Mouse (Mus musculus): ENCODE results near the gene Rab10. TPM values are rescaled to one million over a fixed set of nuclear protein-coding genes. Genes with fewer than 3 reads are reported as not detected.
"Not testable (repeated sequence)": the region's sequence is repeated elsewhere in the genome, so short reads cannot be mapped to it uniquely, and the experiment has no call there.

Rab10 gene
- polyA plus RNA-seq, 1 experiment from 2014 or later = 47.9 TPM

- Histone ChIP-seq H3K9me3 (replicated peaks) (no peaks in the 10 kb centered on the region), H3K27me3 (no peaks in the 10 kb centered on the region), H3K27ac (no peak overlapping the region), H3K4me1 (replicated peaks) (peaks cover 12% of the 10 kb centered on the region; the same call in 1 of the 2 replicates), H3K4me2 (no peak overlapping the region), H3K36me3 (no peaks in the 10 kb centered on the region), H3K9ac (no peak overlapping the region), H3K4me3 (replicated peaks) (no peak overlapping the region)
- WGBS (ENCODE audit: insufficient replicate concordance) = 39% methylated on average over 2 of the region's 2 CpGs
- ATAC-seq (ENCODE audit: low read depth) (no peak), DNase-seq (no peak)
These were observed 15.5 kb upstream of the Rab10 start for GRCm38 (mm10) chr12:3325232-3325631.

DNA sequence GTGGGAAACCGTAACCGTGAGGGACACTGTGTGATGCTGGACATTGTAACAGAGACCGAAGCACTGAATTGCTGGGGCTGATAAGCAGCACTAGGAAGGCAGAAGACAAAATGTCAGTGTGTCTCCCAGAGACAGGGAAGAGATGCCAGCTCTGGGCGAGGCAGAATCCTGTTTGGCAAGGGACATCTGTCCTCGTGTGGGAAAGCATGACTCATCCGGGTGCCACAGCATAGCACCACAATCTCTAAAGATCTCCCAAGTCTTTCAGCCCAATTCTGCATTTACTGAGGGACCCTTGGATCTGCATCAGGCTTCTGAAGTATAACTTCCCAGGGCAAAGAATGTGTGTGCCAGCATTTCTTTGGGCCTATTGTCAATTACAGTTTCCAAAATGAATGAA lies 13.5 kb upstream of the Rab10 start:
- H3K4me1 ChIP-seq (replicated peaks) = peaks cover 12% of the 10 kb centered on the region; the same call in 1 of the 2 replicates
- 64% methylated on average over 6 of the region's 6 CpGs for WGBS (ENCODE audit: insufficient replicate concordance)
- H3K27ac ChIP-seq = no peak overlapping the region
- H3K9me3 ChIP-seq (replicated peaks) = no peaks in the 10 kb centered on the region
- no peak overlapping the region for H3K4me2 ChIP-seq
- H3K27me3 ChIP-seq = no peaks in the 10 kb centered on the region
- H3K36me3 ChIP-seq = no peaks in the 10 kb centered on the region
- ATAC-seq (ENCODE audit: low read depth) = no peak
- DNase-seq = no peak
- no peak overlapping the region for H3K9ac ChIP-seq
- no peak overlapping the region for H3K4me3 ChIP-seq (replicated peaks)

GRCm38 (mm10) chr12:3319377-3319776 lies 9.6 kb upstream of the Rab10 start:
- no peak overlapping the region for H3K9ac ChIP-seq
- no peaks in the 10 kb centered on the region for H3K9me3 ChIP-seq (replicated peaks)
- no peak overlapping the region for H3K4me2 ChIP-seq
- H3K4me1 ChIP-seq (replicated peaks) = no peaks in the 10 kb centered on the region; the same call in 1 of the 2 replicates
- no peak overlapping the region for H3K27ac ChIP-seq
- H3K4me3 ChIP-seq (replicated peaks) = no peak overlapping the region
- no peak for DNase-seq
- no peaks in the 10 kb centered on the region for H3K36me3 ChIP-seq
- 48% methylated on average over 4 of the region's 4 CpGs for WGBS (ENCODE audit: insufficient replicate concordance)
- peak; percentile 54; the same call in 1 of the 2 replicates for ATAC-seq (ENCODE audit: low read depth)
- no peaks in the 10 kb centered on the region for H3K27me3 ChIP-seq

GRCm38 (mm10) chr12:3316937-3317336 lies 7.2 kb upstream of the Rab10 start:
- H3K4me1 ChIP-seq (replicated peaks) = no peaks in the 10 kb centered on the region; the same call in 1 of the 2 replicates
- H3K9ac ChIP-seq = no peak overlapping the region
- no peaks in the 10 kb centered on the region for H3K9me3 ChIP-seq (replicated peaks)
- no peak overlapping the region for H3K4me2 ChIP-seq
- H3K27me3 ChIP-seq = no peaks in the 10 kb centered on the region
- H3K27ac ChIP-seq = no peak overlapping the region
- DNase-seq = no peak
- ATAC-seq (ENCODE audit: low read depth) = no peak
- H3K4me3 ChIP-seq (replicated peaks) = no peak overlapping the region
- no peaks in the 10 kb centered on the region for H3K36me3 ChIP-seq
- 68% methylated on average over 3 of the region's 3 CpGs for WGBS (ENCODE audit: insufficient replicate concordance)

- Histone ChIP-seq H3K4me3 (replicated peaks) (no peak overlapping the region), H3K9ac (no peak overlapping the region), H3K36me3 (no peaks in the 10 kb centered on the region), H3K27ac (no peak overlapping the region), H3K4me1 (replicated peaks) (peaks cover 3% of the 10 kb centered on the region), H3K9me3 (replicated peaks) (no peaks in the 10 kb centered on the region), H3K27me3 (no peaks in the 10 kb centered on the region), H3K4me2 (no peak overlapping the region)
- DNase-seq = no peak
- no peak for ATAC-seq (ENCODE audit: low read depth)
- 50% methylated on average over 2 of the region's 2 CpGs for WGBS (ENCODE audit: insufficient replicate concordance)
These were observed 6.3 kb upstream of the Rab10 start for GRCm38 (mm10) chr12:3316083-3316482.

GRCm38 (mm10) chr12:3312886-3313285 lies 3.1 kb upstream of the Rab10 start:
- DNase-seq (no peak), ATAC-seq (ENCODE audit: low read depth) (no peak)
- H3K4me3 ChIP-seq (replicated peaks) = no peak overlapping the region
- WGBS (ENCODE audit: insufficient replicate concordance) = 65% methylated on average over 3 of the region's 3 CpGs
- H3K9ac ChIP-seq = no peak overlapping the region; the same call in 1 of the 2 replicates
- no peaks in the 10 kb centered on the region for H3K36me3 ChIP-seq
- no peak overlapping the region for H3K4me2 ChIP-seq
- H3K9me3 ChIP-seq (replicated peaks) = no peaks in the 10 kb centered on the region
- no peaks in the 10 kb centered on the region for H3K27me3 ChIP-seq
- no peak overlapping the region for H3K27ac ChIP-seq
- peaks cover 12% of the 10 kb centered on the region for H3K4me1 ChIP-seq (replicated peaks)

- peak overlapping the region; percentile 77 for H3K9ac ChIP-seq
- no peaks in the 10 kb centered on the region for H3K27me3 ChIP-seq
- no peaks in the 10 kb centered on the region for H3K36me3 ChIP-seq
- DNase-seq = no peak
- H3K4me3 ChIP-seq (replicated peaks) = peak overlapping the region; percentile 93
- peak overlapping the region; percentile 86 for H3K27ac ChIP-seq
- no peaks in the 10 kb centered on the region for H3K9me3 ChIP-seq (replicated peaks)
- WGBS (ENCODE audit: insufficient replicate concordance) = 4% methylated on average over 15 of the region's 15 CpGs
- no peak for ATAC-seq (ENCODE audit: low read depth)
- peaks cover 35% of the 10 kb centered on the region for H3K4me1 ChIP-seq (replicated peaks)
- peak overlapping the region; percentile 81 for H3K4me2 ChIP-seq
These were observed 538 bp upstream of the Rab10 start for GRCm38 (mm10) chr12:3310321-3310692.

DNA sequence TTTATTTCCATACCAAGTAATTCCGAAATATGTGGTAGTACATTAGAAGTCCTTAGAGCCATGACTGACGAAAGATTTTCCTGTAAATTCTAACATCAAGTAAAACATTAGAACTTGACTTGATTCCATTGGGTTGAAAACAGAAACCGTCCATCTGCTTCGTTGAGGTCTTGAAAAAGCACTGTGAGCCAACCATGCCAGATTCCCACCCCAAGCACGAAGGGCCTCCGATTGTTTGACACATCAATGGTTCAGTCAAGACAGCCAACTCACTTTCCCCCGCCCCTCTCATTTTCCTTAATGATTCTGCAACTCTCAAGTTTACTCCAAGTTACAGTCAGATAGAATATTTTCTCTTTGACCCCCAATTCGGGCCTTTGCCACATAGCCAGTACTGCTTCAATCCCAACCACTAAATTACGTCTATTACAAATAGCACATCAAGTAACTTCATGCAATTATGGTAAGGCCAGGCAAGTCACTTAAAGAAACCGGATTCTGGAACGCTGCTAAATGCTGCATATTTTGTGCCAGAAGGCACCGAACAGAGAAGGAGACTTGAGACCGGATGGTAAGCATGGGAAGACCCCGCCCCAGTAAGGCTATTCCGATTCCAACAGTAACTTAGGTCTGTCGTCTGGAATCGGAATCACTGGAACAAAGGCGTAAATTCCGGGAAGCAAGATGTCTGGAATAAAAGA lies 1.1 kb downstream of the Rab10 start:
- peak overlapping the region; percentile 99 for H3K27ac ChIP-seq
- H3K36me3 ChIP-seq = 0 out of 2 replicates have a peak, but pooled peaks cover 2% of the 10 kb centered on the region
- H3K4me2 ChIP-seq = peak overlapping the region; percentile 85
- H3K9me3 ChIP-seq (replicated peaks) = no peaks in the 10 kb centered on the region
- H3K9ac ChIP-seq = peak overlapping the region; percentile 96
- WGBS (ENCODE audit: insufficient replicate concordance) = under 1% methylated on average over 19 of the region's 19 CpGs
- H3K4me1 ChIP-seq (replicated peaks) = peaks cover 51% of the 10 kb centered on the region
- no peaks in the 10 kb centered on the region for H3K27me3 ChIP-seq
- no peak for DNase-seq
- H3K4me3 ChIP-seq (replicated peaks) = peak overlapping the region; percentile 93
- ATAC-seq (ENCODE audit: low read depth) = no peak

DNA sequence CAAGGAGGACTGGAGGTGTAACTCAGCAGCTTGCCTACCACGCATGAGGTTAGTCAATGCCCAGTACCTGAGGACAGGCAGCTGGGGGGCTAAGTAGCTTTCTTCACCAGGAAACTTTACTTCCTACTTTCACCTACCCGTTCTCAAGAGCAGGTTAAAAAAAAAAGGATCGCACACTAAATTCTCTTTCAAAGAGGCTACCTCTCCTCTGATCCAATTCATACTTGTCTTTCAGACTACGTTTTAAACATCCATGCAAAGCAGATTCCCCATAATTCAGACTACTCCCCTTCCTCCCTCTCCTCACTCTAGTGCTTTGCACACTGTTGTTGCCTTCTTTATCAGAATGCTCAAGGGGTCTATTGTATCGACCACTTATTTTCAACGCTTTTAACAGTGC lies 2.2 kb downstream of the Rab10 start:
- Histone ChIP-seq H3K4me3 (replicated peaks) (peak overlapping the region; percentile 93), H3K4me1 (replicated peaks) (peaks cover 60% of the 10 kb centered on the region), H3K27ac (peak overlapping the region; percentile 47), H3K36me3 (0 out of 2 replicates have a peak, but pooled peaks cover 2% of the 10 kb centered on the region), H3K4me2 (peak overlapping the region; percentile 85), H3K9me3 (replicated peaks) (no peaks in the 10 kb centered on the region), H3K27me3 (no peaks in the 10 kb centered on the region), H3K9ac (peak overlapping the region; percentile 96)
- ATAC-seq (ENCODE audit: low read depth) (no peak), DNase-seq (no peak)
- 12% methylated on average over 6 of the region's 6 CpGs for WGBS (ENCODE audit: insufficient replicate concordance)

DNA sequence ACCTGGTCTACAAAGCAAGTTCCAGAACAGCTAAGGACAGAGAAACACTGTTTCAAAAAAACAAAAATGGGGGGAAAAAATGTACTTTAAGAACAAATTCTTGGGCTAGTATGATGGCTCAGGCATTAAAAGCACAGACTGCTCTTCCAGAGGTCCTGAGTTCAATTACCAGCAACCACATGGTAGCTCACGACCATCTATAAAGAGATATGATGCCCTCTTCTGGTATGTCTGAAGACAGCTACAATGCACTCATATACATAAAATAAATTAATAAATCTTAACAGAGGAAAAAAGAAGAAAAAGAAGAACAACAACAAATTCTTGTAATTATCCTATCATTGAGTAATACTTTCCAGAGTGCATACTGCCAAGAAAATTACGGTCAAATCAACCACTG lies 4.5 kb downstream of the Rab10 start:
- 59% methylated on average over 2 of the region's 2 CpGs for WGBS (ENCODE audit: insufficient replicate concordance)
- peak overlapping the region; percentile 1; the same call in 1 of the 2 replicates for H3K4me2 ChIP-seq
- H3K27me3 ChIP-seq = no peaks in the 10 kb centered on the region
- peaks cover 10% of the 10 kb centered on the region; the same call in 1 of the 2 replicates for H3K36me3 ChIP-seq
- no peak for DNase-seq
- no peak for ATAC-seq (ENCODE audit: low read depth)
- H3K27ac ChIP-seq = 0 out of 2 replicates have a peak overlapping the region, but pooled peaks have one; percentile 39
- H3K4me3 ChIP-seq (replicated peaks) = no peak overlapping the region
- peaks cover 64% of the 10 kb centered on the region for H3K4me1 ChIP-seq (replicated peaks)
- H3K9me3 ChIP-seq (replicated peaks) = no peaks in the 10 kb centered on the region
- no peak overlapping the region; the same call in 1 of the 2 replicates for H3K9ac ChIP-seq

GRCm38 (mm10) chr12:3297622-3298021 lies 12.1 kb downstream of the Rab10 start:
- not testable (repeated sequence) for H3K4me2 ChIP-seq; H3K27me3 ChIP-seq; ATAC-seq (ENCODE audit: low read depth); DNase-seq; H3K9me3 ChIP-seq (replicated peaks); H3K4me3 ChIP-seq (replicated peaks)
- Histone ChIP-seq H3K4me1 (replicated peaks) (peaks cover 87% of the 10 kb centered on the region), H3K36me3 (peaks cover 18% of the 10 kb centered on the region; the same call in 1 of the 2 replicates), H3K9ac (peak overlapping the region; percentile 26; the same call in 1 of the 2 replicates), H3K27ac (peak overlapping the region; percentile 93)
- WGBS (ENCODE audit: insufficient replicate concordance) = 74% methylated on average over 6 of the region's 6 CpGs

- Histone ChIP-seq H3K36me3 (peaks cover 14% of the 10 kb centered on the region; the same call in 1 of the 2 replicates), H3K4me2 (peak overlapping the region; percentile 53), H3K9me3 (replicated peaks) (no peaks in the 10 kb centered on the region), H3K4me3 (replicated peaks) (0 out of 2 replicates have a peak overlapping the region, but pooled peaks have one; percentile 4), H3K27me3 (no peaks in the 10 kb centered on the region), H3K9ac (peak overlapping the region; percentile 53), H3K4me1 (replicated peaks) (peaks cover 94% of the 10 kb centered on the region), H3K27ac (peak overlapping the region; percentile 93)
- no peak for DNase-seq
- 33% methylated on average over 2 of the region's 2 CpGs for WGBS (ENCODE audit: insufficient replicate concordance)
- peak; percentile 82 for ATAC-seq (ENCODE audit: low read depth)
These were observed 13.7 kb downstream of the Rab10 start for GRCm38 (mm10) chr12:3296056-3296455.
